Mouse (Mus musculus) embryonic facial prominence, embryonic 10.5 days (tissue): ENCODE data around the gene Mtg2. TPM values are rescaled to one million over a fixed set of nuclear protein-coding genes. Genes with fewer than 3 reads are reported as not detected.

Experiments used
- DNase-seq: peaks from one replicate; pipeline ENCODE4 v3.0.0-alpha.2; 2017; ENCODE audit warnings: low spot score
- H3K27ac ChIP-seq: fragments of 300-500 bp; sonication (generic); replicated peaks from 2 replicates; pipeline ENCODE4 v1.5.1; 2016; ENCODE audit warnings: mild to moderate bottlenecking
- H3K27me3 ChIP-seq: fragments of 300-500 bp; sonication (generic); replicated peaks from 2 replicates; pipeline ENCODE4 v1.6.1; 2016; ENCODE audit warnings: low read depth, mild to moderate bottlenecking; ENCODE audit not compliant: poor library complexity, severe bottlenecking
- H3K36me3 ChIP-seq: fragments of 300-500 bp; sonication (generic); replicated peaks from 2 replicates; pipeline ENCODE4 v1.6.1; 2016; ENCODE audit warnings: mild to moderate bottlenecking, moderate library complexity
- H3K4me1 ChIP-seq: fragments of 300-500 bp; sonication (generic); 2 replicates; pipeline ENCODE4 v1.6.1; 2016
- H3K4me3 ChIP-seq: fragments of 300-500 bp; sonication (generic); 2 replicates; pipeline ENCODE4 v1.5.1; 2016; ENCODE audit warnings: mild to moderate bottlenecking, moderate library complexity
- H3K9me3 ChIP-seq: fragments of 300-500 bp; sonication (generic); 2 replicates; pipeline ENCODE4 v1.6.1; 2016; ENCODE audit warnings: mild to moderate bottlenecking
- WGBS: fragments of 180-500 bp; shearing (Covaris S2); methylation state at CpG from one replicate; pipeline ENCODE4 v1.1.7; 2016; 5-methylcytosine and 5-hydroxymethylcytosine counted together
- polyA plus RNA-seq: library from polyadenylated mRNA; unstranded; fragments of >200 nt; fragmentation: Nextera tagmentation; extraction: Ambion mirVana; gene quantifications from 2 replicates; pipeline ENCODE4 v1.2.1, GENCODE M21; 2016

Gene Mtg2
- polyA plus RNA-seq, 1 experiment from 2014 or later, result 33.0 TPM

- H3K27ac ChIP-seq, result no peak overlapping the region
These were observed 1.3 kb downstream of the Mtg2 start for GRCm38 (mm10) chr2:180071671-180072070.

DNA sequence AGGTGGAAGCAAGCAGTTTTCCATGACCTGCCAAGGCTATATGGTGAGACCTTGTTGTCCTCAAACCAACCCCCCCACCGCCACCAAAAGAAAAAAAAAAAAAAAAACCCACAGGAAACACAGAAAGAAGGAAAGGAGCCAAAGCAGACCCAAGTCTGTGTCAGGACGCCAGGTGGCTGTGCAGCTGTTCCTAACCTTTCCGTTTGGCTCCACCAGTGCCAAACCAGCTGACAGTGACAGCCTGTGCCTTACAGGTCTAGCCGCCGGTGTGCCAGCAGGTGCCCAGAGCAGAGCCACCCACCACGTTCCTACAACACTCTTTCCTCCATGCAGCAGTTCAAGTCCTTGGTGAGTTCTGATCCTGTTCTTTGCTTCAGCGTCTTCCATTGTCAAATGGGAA lies 2.5 kb downstream of the Mtg2 start:
- Histone ChIP-seq H3K36me3 (peaks cover 45% of the 10 kb centered on the region), H3K4me1 (peaks cover 14% of the 10 kb centered on the region), H3K9me3 (no peaks in the 10 kb centered on the region), H3K27me3 (no peaks in the 10 kb centered on the region), H3K4me3 (no peak overlapping the region), H3K27ac (no peak overlapping the region)
- DNase-seq, result no peak
- WGBS, result 92% methylated on average over 7 of the region's 7 CpGs

More at GRCm38 (mm10) chr2:180071671-180072070, 1.3 kb downstream of the Mtg2 start:
- 83% methylated on average over 2 of the region's 2 CpGs for WGBS
- H3K4me1 ChIP-seq, result peaks cover 14% of the 10 kb centered on the region
- H3K4me3 ChIP-seq, result peak overlapping the region; percentile 85
- no peaks in the 10 kb centered on the region for H3K27me3 ChIP-seq
- H3K36me3 ChIP-seq, result peaks cover 45% of the 10 kb centered on the region
- no peaks in the 10 kb centered on the region for H3K9me3 ChIP-seq
- no peak for DNase-seq

- H3K9me3 ChIP-seq, result no peaks in the 10 kb centered on the region
- no peaks in the 10 kb centered on the region for H3K27me3 ChIP-seq
- WGBS, result 69% methylated on average over 3 of the region's 3 CpGs
- no peak overlapping the region for H3K27ac ChIP-seq
- H3K36me3 ChIP-seq, result peaks cover 62% of the 10 kb centered on the region
- DNase-seq, result no peak
- H3K4me3 ChIP-seq, result no peak overlapping the region
- H3K4me1 ChIP-seq, result no peaks in the 10 kb centered on the region
These were observed 7.2 kb downstream of the Mtg2 start for GRCm38 (mm10) chr2:180077622-180078021.

DNA sequence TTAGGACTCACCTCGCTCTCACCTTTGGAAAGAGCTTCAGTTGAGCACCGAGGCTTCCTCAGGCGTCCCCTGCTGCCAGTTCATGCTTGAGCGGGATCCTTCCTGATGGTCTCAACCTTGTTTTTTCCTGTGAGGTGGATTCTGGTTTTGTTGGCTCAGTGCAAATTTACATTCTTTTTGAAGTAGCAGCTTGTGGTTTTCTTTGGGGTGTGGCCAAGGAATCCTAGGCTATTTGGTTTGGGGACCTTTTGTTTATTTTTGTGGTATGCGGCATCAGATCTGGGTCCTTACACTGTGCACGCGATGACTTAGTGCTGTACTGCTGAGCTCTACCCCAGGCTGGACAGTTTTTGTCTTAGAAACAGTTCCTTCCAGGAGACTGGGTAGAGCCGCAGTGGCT lies 10.3 kb downstream of the Mtg2 start:
- Histone ChIP-seq H3K9me3 (no peaks in the 10 kb centered on the region), H3K27me3 (no peaks in the 10 kb centered on the region), H3K36me3 (peaks cover 71% of the 10 kb centered on the region), H3K4me1 (peaks cover 19% of the 10 kb centered on the region), H3K4me3 (no peak overlapping the region), H3K27ac (no peak overlapping the region)
- no peak for DNase-seq
- 95% methylated on average over 8 of the region's 8 CpGs for WGBS

DNA sequence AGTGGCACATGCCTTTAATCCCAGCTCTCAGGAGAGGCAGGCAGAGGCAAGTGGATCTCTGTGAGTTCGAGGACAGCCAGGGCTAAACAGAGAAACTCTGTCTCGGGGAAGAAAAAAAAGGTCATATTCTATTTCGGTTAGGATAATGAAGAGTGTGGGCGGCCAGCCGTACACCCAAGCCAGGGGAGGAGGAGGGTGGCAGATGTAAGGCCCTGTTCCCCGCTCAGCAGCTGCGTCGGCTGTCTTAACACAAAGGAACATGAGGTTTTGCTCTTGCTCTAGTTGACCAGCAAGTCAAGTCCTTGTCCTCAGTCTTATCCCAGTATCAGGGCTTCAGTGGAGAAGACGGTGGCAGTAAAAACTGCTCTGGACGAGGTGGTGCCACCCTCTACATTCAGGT lies 12.7 kb downstream of the Mtg2 start:
- WGBS, result 89% methylated on average over 10 of the region's 10 CpGs
- peaks cover 79% of the 10 kb centered on the region for H3K36me3 ChIP-seq
- H3K9me3 ChIP-seq, result no peaks in the 10 kb centered on the region
- H3K27ac ChIP-seq, result no peak overlapping the region
- no peak overlapping the region for H3K4me3 ChIP-seq
- no peak for DNase-seq
- H3K27me3 ChIP-seq, result no peaks in the 10 kb centered on the region
- peaks cover 23% of the 10 kb centered on the region for H3K4me1 ChIP-seq

- Histone ChIP-seq H3K27me3 (no peaks in the 10 kb centered on the region), H3K9me3 (no peaks in the 10 kb centered on the region), H3K36me3 (peaks cover 64% of the 10 kb centered on the region), H3K27ac (no peak overlapping the region), H3K4me1 (peaks cover 23% of the 10 kb centered on the region), H3K4me3 (no peak overlapping the region)
- WGBS, result 31% methylated on average over 3 of the region's 3 CpGs
- DNase-seq, result no peak
These were observed 14.2 kb downstream of the Mtg2 start for GRCm38 (mm10) chr2:180084565-180084964.

DNA sequence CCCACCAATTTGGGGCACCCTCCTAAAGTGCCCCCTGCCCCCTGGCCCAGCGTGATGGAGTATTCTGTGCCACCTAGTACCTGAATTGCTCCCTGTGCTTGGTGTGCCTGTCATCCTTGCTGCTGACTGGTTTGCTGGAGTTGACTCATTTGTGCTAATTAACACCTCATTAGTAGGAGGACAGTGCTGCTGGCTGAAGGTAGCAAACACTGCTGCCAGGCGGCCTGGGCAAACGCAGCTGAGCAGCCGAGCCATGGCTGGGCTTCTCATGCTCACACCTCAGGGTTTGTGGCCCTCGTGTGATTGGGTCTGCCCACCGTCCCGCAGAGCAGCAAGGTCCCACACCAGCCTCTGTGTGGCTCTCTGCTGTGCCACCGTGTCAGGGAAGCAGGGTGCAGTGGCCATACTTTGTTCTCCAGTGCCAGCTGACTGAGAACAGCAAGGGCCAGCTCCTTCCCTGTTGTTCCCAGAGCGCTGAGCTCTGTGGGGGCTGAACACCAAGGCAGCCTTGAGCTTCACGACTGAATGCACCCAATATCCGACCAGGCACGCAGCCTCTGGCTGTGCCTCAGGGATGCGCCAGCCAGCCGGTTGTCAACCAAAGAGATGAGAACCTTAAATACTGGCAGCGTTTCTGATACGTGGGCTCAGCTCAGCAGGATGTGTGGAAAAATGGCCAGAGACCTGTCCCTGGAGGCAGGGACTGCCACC lies 15.7 kb downstream of the Mtg2 start:
- Histone ChIP-seq H3K9me3 (no peaks in the 10 kb centered on the region), H3K4me1 (peaks cover 30% of the 10 kb centered on the region), H3K27ac (no peak overlapping the region), H3K27me3 (no peaks in the 10 kb centered on the region), H3K36me3 (peaks cover 58% of the 10 kb centered on the region), H3K4me3 (no peak overlapping the region)
- WGBS, result 81% methylated on average over 16 of the region's 16 CpGs
- no peak for DNase-seq

GRCm38 (mm10) chr2:180086637-180087027 lies 16.2 kb downstream of the Mtg2 start:
- no peak overlapping the region for H3K4me3 ChIP-seq
- H3K36me3 ChIP-seq, result peaks cover 53% of the 10 kb centered on the region
- H3K27ac ChIP-seq, result no peak overlapping the region
- DNase-seq, result no peak
- no peaks in the 10 kb centered on the region for H3K9me3 ChIP-seq
- peaks cover 30% of the 10 kb centered on the region for H3K4me1 ChIP-seq
- H3K27me3 ChIP-seq, result no peaks in the 10 kb centered on the region
- 85% methylated on average over 5 of the region's 5 CpGs for WGBS

GRCm38 (mm10) chr2:180087472-180087871 lies 17.1 kb downstream of the Mtg2 start:
- Histone ChIP-seq H3K27ac (no peak overlapping the region), H3K4me3 (no peak overlapping the region), H3K4me1 (peaks cover 30% of the 10 kb centered on the region), H3K27me3 (no peaks in the 10 kb centered on the region), H3K36me3 (peaks cover 45% of the 10 kb centered on the region), H3K9me3 (no peaks in the 10 kb centered on the region)
- 87% methylated on average over 4 of the region's 4 CpGs for WGBS
- no peak for DNase-seq

GRCm38 (mm10) chr2:180090285-180090684 lies 19.9 kb downstream of the Mtg2 start:
- Histone ChIP-seq H3K27ac (no peak overlapping the region), H3K27me3 (no peaks in the 10 kb centered on the region), H3K4me1 (peaks cover 15% of the 10 kb centered on the region), H3K36me3 (peaks cover 23% of the 10 kb centered on the region), H3K4me3 (no peak overlapping the region), H3K9me3 (no peaks in the 10 kb centered on the region)
- 58% methylated on average over 11 of the region's 11 CpGs for WGBS
- DNase-seq, result peak; percentile 22

DNA sequence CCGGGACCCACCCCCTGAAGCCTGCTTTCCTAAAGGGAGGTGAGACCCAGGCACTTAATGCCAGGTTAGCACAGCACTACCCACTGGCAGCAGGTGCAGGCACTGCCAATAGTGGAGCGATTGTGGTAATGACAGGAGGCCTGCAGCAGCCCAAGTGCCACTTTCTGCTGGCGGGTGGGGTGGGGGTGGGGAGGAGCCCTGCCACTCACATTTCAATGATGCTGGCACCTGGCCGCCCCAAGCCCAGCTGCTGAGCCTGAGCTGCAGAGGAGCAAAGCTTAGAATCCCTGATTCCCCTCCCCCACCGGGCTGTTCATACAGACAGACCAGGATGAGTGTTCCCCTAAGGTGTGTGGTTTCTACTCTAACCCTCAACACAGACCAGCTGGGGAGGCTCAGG lies 25.3 kb downstream of the Mtg2 start:
- no peak for DNase-seq

GRCm38 (mm10) chr2:180097585-180097984 lies 27.2 kb downstream of the Mtg2 start:
- no peak for DNase-seq
- Histone ChIP-seq H3K36me3 (no peaks in the 10 kb centered on the region), H3K4me3 (no peak overlapping the region), H3K9me3 (no peaks in the 10 kb centered on the region), H3K27me3 (peaks cover 63% of the 10 kb centered on the region), H3K4me1 (peaks cover 15% of the 10 kb centered on the region), H3K27ac (no peak overlapping the region)
- 52% methylated on average over 3 of the region's 3 CpGs for WGBS

More for the DNA sequence above, 25.3 kb downstream of the Mtg2 start:
- H3K27ac ChIP-seq, result no peak overlapping the region
- H3K4me3 ChIP-seq, result no peak overlapping the region
- H3K9me3 ChIP-seq, result no peaks in the 10 kb centered on the region
- no peaks in the 10 kb centered on the region for H3K36me3 ChIP-seq
- peaks cover 15% of the 10 kb centered on the region for H3K4me1 ChIP-seq
- 31% methylated on average over 5 of the region's 5 CpGs for WGBS
- peaks cover 45% of the 10 kb centered on the region for H3K27me3 ChIP-seq

- DNase-seq, result no peak
- Histone ChIP-seq H3K4me1 (peaks cover 17% of the 10 kb centered on the region), H3K27ac (no peak overlapping the region), H3K4me3 (no peak overlapping the region), H3K27me3 (peaks cover 69% of the 10 kb centered on the region), H3K9me3 (no peaks in the 10 kb centered on the region), H3K36me3 (no peaks in the 10 kb centered on the region)
- WGBS, result 37% methylated on average over 5 of the region's 5 CpGs
These were observed 27.8 kb downstream of the Mtg2 start for GRCm38 (mm10) chr2:180098167-180098566.
